Mouse (Mus musculus): ENCODE results near the gene Rhot1. TPM values are rescaled to one million over a fixed set of nuclear protein-coding genes. Genes with fewer than 3 reads are reported as not detected.

Rhot1 gene
- polyA plus RNA-seq, 1 experiment: 5.4 TPM

DNA sequence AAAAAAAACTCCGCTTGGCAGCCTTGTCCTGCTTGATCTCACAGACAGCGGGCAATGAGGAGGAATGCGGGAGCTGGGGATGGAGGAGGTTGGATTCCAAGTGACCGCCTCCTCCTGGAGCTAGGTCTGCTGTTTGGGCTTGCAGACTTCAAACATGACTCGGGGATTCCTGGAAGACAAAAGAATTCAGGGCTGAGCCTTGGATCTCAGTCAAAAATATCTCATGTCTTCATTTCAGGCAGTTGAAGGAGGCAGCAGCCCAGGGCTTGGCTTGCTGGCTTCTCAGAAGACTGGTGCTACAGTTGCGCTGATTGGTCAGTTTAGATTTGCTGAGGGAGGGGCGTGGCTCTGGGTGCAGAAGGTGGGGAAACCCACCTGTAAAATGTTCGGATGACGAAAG lies 86.2 kb downstream of the Rhot1 start:
- DNase-seq (ENCODE audit: low read depth in 1 of 2, low spot score in 2 of 2): no peak
- Histone ChIP-seq H3K36me3 (ENCODE audit: control insufficient read depth, insufficient read depth, low read length) (no peaks in the 10 kb centered on the region), H3K27ac (ENCODE audit: insufficient read depth, low read length) (no peak overlapping the region), H3K27me3 (ENCODE audit: control insufficient read depth, insufficient read depth, low read length) (0 out of 2 replicates have a peak, but pooled peaks cover 1% of the 10 kb centered on the region), H3K4me1 (ENCODE audit: control insufficient read depth, insufficient read depth, insufficient read length) (no peaks in the 10 kb centered on the region), H3K4me3 (ENCODE audit: extremely low read depth, insufficient read depth, insufficient read length) (no peak overlapping the region)
- WGBS: 79% methylated on average over 9 of the region's 9 CpGs
- TF ChIP-seq POLR2A (IDR thresholded peaks at IDR 0.05; ENCODE audit: low read depth, low read length) (no peak), CTCF (IDR thresholded peaks at IDR 0.05; ENCODE audit: extremely low read depth, insufficient read depth, insufficient read length, insufficient replicate concordance) (no peak)

DNA sequence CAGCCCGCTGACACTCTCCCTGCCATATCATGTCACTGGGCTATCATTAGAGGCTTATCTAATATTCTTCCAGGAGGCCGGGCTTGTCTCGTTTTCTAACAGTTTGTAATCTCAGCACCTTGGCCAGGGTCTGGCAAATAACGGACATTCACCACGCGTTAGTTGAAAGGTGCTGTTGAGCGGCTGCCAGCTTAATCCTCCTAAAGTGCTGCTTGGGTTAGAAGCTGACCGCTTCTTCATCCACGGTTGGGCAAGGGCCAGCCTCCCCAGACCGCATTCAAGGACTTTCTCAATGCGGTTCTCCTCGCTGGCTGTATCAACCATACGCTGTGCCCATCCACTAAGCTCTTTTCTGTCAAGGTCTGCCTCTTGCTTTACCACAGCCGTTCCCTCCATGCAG lies 87.0 kb downstream of the Rhot1 start:
- H3K27me3 ChIP-seq (ENCODE audit: control insufficient read depth, insufficient read depth, low read length): peaks cover 5% of the 10 kb centered on the region

DNA sequence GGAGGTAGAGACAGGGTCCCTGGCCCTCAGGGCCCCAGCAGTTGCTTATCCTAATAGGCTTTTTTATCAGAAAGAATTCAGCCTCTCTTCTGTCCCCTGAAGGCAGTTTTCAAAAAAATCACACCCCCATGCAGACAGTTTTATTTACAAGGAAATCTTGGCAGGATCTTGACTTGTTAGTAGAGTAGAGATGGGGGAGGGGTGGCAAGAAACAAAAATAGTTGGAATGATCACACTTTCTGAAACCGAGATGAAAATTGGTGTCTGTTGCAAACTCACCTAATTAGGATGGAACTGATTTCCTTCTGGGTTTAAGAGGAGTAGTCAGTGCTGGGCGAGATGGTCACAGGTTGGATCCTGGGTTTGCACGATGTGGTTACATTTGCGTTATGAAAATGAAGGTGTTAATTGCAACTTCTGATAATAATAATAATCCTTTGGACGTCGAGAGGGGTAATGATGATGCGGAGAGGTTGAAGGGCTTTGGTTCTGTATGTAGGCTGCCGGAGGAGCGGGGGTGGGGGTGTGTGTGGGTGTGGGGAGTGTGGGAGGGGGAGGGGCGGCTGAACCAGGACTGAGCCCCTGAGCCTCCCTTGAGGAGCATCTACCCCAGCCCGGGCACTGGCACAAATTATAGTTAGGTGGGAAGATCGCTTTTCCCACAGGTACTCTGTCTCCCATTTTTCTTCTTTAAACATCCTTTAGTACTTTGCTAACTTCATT lies 90.9 kb downstream of the Rhot1 start:
- H3K4me3 ChIP-seq (ENCODE audit: extremely low read depth, insufficient read depth, insufficient read length): no peak overlapping the region
- no peak for DNase-seq (ENCODE audit: low read depth in 1 of 2, low spot score in 2 of 2)
- no peak overlapping the region for H3K27ac ChIP-seq (ENCODE audit: insufficient read depth, low read length)
- peaks cover 11% of the 10 kb centered on the region for H3K4me1 ChIP-seq (ENCODE audit: control insufficient read depth, insufficient read depth, insufficient read length)
- H3K36me3 ChIP-seq (ENCODE audit: control insufficient read depth, insufficient read depth, low read length): no peaks in the 10 kb centered on the region
- TF ChIP-seq CTCF (IDR thresholded peaks at IDR 0.05; ENCODE audit: extremely low read depth, insufficient read depth, insufficient read length, insufficient replicate concordance): no peak
- TF ChIP-seq POLR2A (IDR thresholded peaks at IDR 0.05; ENCODE audit: low read depth, low read length): no peak
- WGBS: 23% methylated on average over 11 of the region's 12 CpGs
- peaks cover 15% of the 10 kb centered on the region for H3K27me3 ChIP-seq (ENCODE audit: control insufficient read depth, insufficient read depth, low read length)

More for the DNA sequence above, 87.0 kb downstream of the Rhot1 start:
- no peak overlapping the region for H3K4me3 ChIP-seq (ENCODE audit: extremely low read depth, insufficient read depth, insufficient read length)
- no peaks in the 10 kb centered on the region for H3K36me3 ChIP-seq (ENCODE audit: control insufficient read depth, insufficient read depth, low read length)
- WGBS: 57% methylated on average over 14 of the region's 14 CpGs
- peaks cover under 1% of the 10 kb centered on the region; the same call in 1 of the 2 replicates for H3K4me1 ChIP-seq (ENCODE audit: control insufficient read depth, insufficient read depth, insufficient read length)
- DNase-seq (ENCODE audit: low read depth in 1 of 2, low spot score in 2 of 2): no peak
- TF ChIP-seq CTCF (IDR thresholded peaks at IDR 0.05; ENCODE audit: extremely low read depth, insufficient read depth, insufficient read length, insufficient replicate concordance) (no peak), POLR2A (IDR thresholded peaks at IDR 0.05; ENCODE audit: low read depth, low read length) (no peak)
- H3K27ac ChIP-seq (ENCODE audit: insufficient read depth, low read length): no peak overlapping the region

DNA sequence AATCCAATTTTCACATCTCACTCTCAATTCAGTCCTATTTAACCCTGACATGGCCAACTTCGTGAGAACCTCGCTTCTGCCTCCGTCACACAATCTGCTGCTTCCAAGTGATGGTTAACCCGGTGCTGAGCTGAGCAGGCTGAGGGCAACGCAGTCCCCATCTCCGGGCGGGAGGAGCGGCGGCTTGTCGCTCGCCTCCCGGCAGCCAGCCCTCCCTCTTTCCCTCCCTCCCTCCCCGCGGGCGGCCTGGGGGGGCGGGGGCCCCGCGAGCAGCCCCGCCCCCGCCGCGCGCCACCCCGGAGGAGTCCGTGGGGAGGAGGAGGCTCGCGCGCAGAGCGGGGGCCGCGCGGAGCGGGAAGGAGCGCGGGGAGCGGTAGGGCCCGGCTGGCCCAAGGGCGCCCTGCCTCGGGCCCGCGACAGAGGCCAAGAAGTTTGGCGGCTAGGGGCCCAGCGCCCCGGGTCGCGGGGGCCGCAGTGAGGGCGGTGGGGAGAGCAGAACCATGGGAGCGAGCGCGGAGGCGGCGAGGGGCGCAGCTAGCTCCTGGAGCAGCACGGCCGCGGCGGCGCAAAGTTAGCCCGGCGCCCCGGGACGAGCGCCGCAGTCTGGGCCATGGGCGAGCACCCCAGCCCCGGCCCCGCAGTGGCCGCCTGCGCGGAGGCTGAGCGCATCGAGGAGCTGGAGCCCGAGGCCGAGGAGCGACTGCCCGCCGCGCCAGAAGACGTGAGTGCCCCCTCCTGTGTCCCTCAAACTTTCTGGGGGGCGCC lies 91.9 kb downstream of the Rhot1 start, which contains the start of gene Rhbdl3:
TSS of gene Rhbdl3 (plus strand) at position 362 of the 765 bp plus-strand sequence.
- H3K27ac ChIP-seq (ENCODE audit: insufficient read depth, low read length): no peak within 1 kb of the TSS; the same call in 1 of the 2 replicates
- DNase-seq (ENCODE audit: low read depth in 1 of 2, low spot score in 2 of 2): peak in 1 of 2 experiments; percentile 16
- peak within 1 kb of the TSS; percentile 52 for H3K4me3 ChIP-seq (ENCODE audit: extremely low read depth, insufficient read depth, insufficient read length)
- TF ChIP-seq CTCF (IDR thresholded peaks at IDR 0.05; ENCODE audit: extremely low read depth, insufficient read depth, insufficient read length, insufficient replicate concordance) (no peak), POLR2A (IDR thresholded peaks at IDR 0.05; ENCODE audit: low read depth, low read length) (no peak)
- peaks cover 11% of the 10 kb centered on the region for H3K4me1 ChIP-seq (ENCODE audit: control insufficient read depth, insufficient read depth, insufficient read length)
- peaks cover 15% of the 10 kb centered on the region for H3K27me3 ChIP-seq (ENCODE audit: control insufficient read depth, insufficient read depth, low read length)
- H3K36me3 ChIP-seq (ENCODE audit: control insufficient read depth, insufficient read depth, low read length): no peaks in the 10 kb centered on the region
- WGBS: under 1% methylated on average over 76 of the region's 81 CpGs

DNA sequence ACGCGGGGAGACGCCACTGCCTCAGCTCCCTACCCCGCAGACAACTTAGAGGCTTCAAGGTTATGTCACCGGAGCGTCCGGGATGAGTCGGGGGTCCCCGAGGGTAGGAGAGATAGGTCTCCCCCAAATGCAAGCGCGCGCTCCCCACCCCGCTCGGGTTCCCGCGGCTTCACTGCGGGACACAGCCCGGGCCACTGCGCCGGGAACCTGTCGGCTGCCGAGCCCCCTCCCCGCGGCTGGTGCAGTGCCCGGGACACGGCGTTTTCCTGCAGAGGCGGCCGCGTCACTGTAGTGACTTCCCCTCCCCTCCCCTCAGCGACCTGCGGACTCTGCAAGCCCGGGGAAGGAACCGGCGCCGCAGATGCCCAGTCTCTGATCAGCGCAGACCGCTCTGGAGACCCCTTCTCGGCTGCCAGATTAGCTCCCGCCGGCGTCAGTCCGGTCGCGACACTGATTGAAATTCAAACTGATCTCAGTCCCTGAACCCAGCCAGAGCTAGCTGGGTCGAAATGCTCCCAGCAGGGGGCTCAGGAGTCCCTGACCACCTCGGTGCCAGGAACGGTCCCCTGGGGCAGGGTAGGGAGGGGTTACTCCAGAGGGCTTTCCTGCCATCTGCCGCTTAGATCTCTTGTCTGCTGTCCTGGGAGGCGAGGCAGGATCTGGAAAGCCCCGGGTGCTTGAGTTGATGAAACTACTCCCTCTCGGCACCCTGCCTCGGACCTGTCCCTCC lies 92.7 kb downstream of the Rhot1 start:
- no peaks in the 10 kb centered on the region for H3K36me3 ChIP-seq (ENCODE audit: control insufficient read depth, insufficient read depth, low read length)
- peaks cover 15% of the 10 kb centered on the region for H3K27me3 ChIP-seq (ENCODE audit: control insufficient read depth, insufficient read depth, low read length)
- peak in 1 of 2 experiments; percentile 7 for DNase-seq (ENCODE audit: low read depth in 1 of 2, low spot score in 2 of 2)
- no peak overlapping the region; the same call in 1 of the 2 replicates for H3K27ac ChIP-seq (ENCODE audit: insufficient read depth, low read length)
- under 1% methylated on average over 53 of the region's 53 CpGs for WGBS
- TF ChIP-seq POLR2A (IDR thresholded peaks at IDR 0.05; ENCODE audit: low read depth, low read length) (no peak), CTCF (IDR thresholded peaks at IDR 0.05; ENCODE audit: extremely low read depth, insufficient read depth, insufficient read length, insufficient replicate concordance) (no peak)
- H3K4me3 ChIP-seq (ENCODE audit: extremely low read depth, insufficient read depth, insufficient read length): peak overlapping the region; percentile 52
- peaks cover 11% of the 10 kb centered on the region for H3K4me1 ChIP-seq (ENCODE audit: control insufficient read depth, insufficient read depth, insufficient read length)

DNA sequence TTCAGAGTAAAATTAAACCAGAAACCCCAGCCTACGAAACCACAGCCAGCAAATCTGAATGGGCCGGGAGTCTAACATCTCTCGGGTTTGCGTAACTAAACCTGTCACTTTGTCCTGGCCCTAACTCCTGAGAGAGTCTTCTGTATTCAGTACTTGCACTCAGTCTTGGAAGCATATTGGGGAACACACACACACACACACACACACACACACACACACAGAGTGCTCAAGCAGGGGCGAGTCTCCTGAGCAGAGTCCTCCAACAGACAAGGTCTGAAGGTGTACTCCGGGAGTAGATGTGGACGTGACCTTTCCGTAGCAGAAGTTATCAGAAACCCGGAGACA lies 93.2 kb downstream of the Rhot1 start:
- TF ChIP-seq CTCF (IDR thresholded peaks at IDR 0.05; ENCODE audit: extremely low read depth, insufficient read depth, insufficient read length, insufficient replicate concordance): no peak
- no peak for TF ChIP-seq POLR2A (IDR thresholded peaks at IDR 0.05; ENCODE audit: low read depth, low read length)
- H3K4me1 ChIP-seq (ENCODE audit: control insufficient read depth, insufficient read depth, insufficient read length): peaks cover 11% of the 10 kb centered on the region
- peaks cover 15% of the 10 kb centered on the region for H3K27me3 ChIP-seq (ENCODE audit: control insufficient read depth, insufficient read depth, low read length)
- no peaks in the 10 kb centered on the region for H3K36me3 ChIP-seq (ENCODE audit: control insufficient read depth, insufficient read depth, low read length)
- no peak overlapping the region for H3K27ac ChIP-seq (ENCODE audit: insufficient read depth, low read length)
- 3% methylated on average over 9 of the region's 9 CpGs for WGBS
- H3K4me3 ChIP-seq (ENCODE audit: extremely low read depth, insufficient read depth, insufficient read length): peak overlapping the region; percentile 52
- no peak for DNase-seq (ENCODE audit: low read depth in 1 of 2, low spot score in 2 of 2)

All from spleen, adult 2 months (tissue).